In genomic region chr3:115867150-115867549, GRCm38 (mm10) we compare ENCODE assay signal across 17 mouse cellular contexts. TPM values are rescaled to one million over a fixed set of nuclear protein-coding genes. Genes with fewer than 3 reads are reported as not detected.
DNase-seq lines count a peak whose midpoint lies in the region; ATAC-seq and TF ChIP-seq lines count a peak whose summit lies in the region.
"Had no signal": no experiment of that assay in that cellular context is flagged by ENCODE, and none has a peak within 500 bp of the region (broad histone marks: within the 10 kb centered on the region; RNA-seq: fewer than 3 reads in every experiment).

No protein-coding gene starts in this region.

- no peak overlapping the region for H3K9ac ChIP-seq in heart, embryonic 12.5 days
- no peak overlapping the region for H3K9ac ChIP-seq in lung, embryonic 14.5 days
- H3K9ac ChIP-seq in intestine, embryonic 14.5 days (ENCODE audit: low read length), result no peak overlapping the region
- H3K9ac ChIP-seq: embryonic facial prominence, embryonic 12.5 days; forebrain, embryonic 15.5 days; hindbrain, embryonic 13.5 days had no signal

- no peaks in the 10 kb centered on the region for H3K27me3 ChIP-seq in heart, embryonic 12.5 days (replicated peaks)
- H3K27me3 ChIP-seq in lung, embryonic 14.5 days (ENCODE audit: insufficient read depth, low read length), result no peaks in the 10 kb centered on the region
- no peaks in the 10 kb centered on the region for H3K27me3 ChIP-seq in intestine, embryonic 14.5 days (replicated peaks; ENCODE audit: control insufficient read depth, insufficient read depth, low read length)
- H3K27me3 ChIP-seq: embryonic facial prominence, embryonic 12.5 days; forebrain, embryonic 15.5 days; hindbrain, embryonic 13.5 days had no signal

- peak; percentile 66; the same call in 1 of the 2 replicates for ATAC-seq in heart, embryonic 12.5 days (ENCODE audit: insufficient number of reproducible peaks, low FRiP score)
- ATAC-seq in lung, embryonic 14.5 days (ENCODE audit: insufficient read depth), result peak; percentile 76; the same call in 1 of the 2 replicates
- ATAC-seq in intestine, embryonic 14.5 days (replicated peaks; ENCODE audit: low FRiP score, low TSS enrichment, low read depth), result no peak
- ATAC-seq: CD4-positive, CD25-positive, alpha-beta regulatory T cell, adult 4 months; forebrain, embryonic 15.5 days had no signal

- H3K4me3 ChIP-seq in heart, embryonic 12.5 days, result no peak overlapping the region
- H3K4me3 ChIP-seq in lung, embryonic 14.5 days (ENCODE audit: low read depth, low read length), result no peak overlapping the region
- no peak overlapping the region for H3K4me3 ChIP-seq in intestine, embryonic 14.5 days (ENCODE audit: low read depth, low read length)
- H3K4me3 ChIP-seq: embryonic facial prominence, embryonic 12.5 days; forebrain, embryonic 15.5 days; hindbrain, embryonic 13.5 days had no signal

- WGBS in heart, embryonic 12.5 days, result 27% methylated on average over 4 of the region's 4 CpGs
- WGBS in lung, embryonic 14.5 days, result 31% methylated on average over 4 of the region's 4 CpGs
- WGBS in intestine, embryonic 14.5 days, result 35% methylated on average over 4 of the region's 4 CpGs

- TF ChIP-seq CTCF in lung, embryonic 14.5 days (IDR thresholded peaks at IDR 0.05; ENCODE audit: low read depth), result no peak

- no peaks in the 10 kb centered on the region for H3K36me3 ChIP-seq in heart, embryonic 12.5 days
- no peaks in the 10 kb centered on the region for H3K36me3 ChIP-seq in lung, embryonic 14.5 days (ENCODE audit: insufficient read depth)
- no peaks in the 10 kb centered on the region for H3K36me3 ChIP-seq in intestine, embryonic 14.5 days (ENCODE audit: control insufficient read depth, insufficient read depth, low read length)
- H3K36me3 ChIP-seq: embryonic facial prominence, embryonic 12.5 days; forebrain, embryonic 15.5 days; hindbrain, embryonic 13.5 days had no signal

- H3K9me3 ChIP-seq in heart, embryonic 12.5 days (replicated peaks), result no peaks in the 10 kb centered on the region
- no peaks in the 10 kb centered on the region for H3K9me3 ChIP-seq in lung, embryonic 14.5 days (ENCODE audit: low read depth, low read length)
- no peaks in the 10 kb centered on the region for H3K9me3 ChIP-seq in intestine, embryonic 14.5 days (ENCODE audit: control insufficient read depth, low read length)
- H3K9me3 ChIP-seq: embryonic facial prominence, embryonic 12.5 days; forebrain, embryonic 15.5 days had no signal

- DNase-seq in heart, adult 9 months (ENCODE audit: low spot score in 2 of 2), result no peak
- DNase-seq in lung, embryonic 14.5 days, result peak; percentile 43
- no peak for DNase-seq in lung, postnatal 4 days
- DNase-seq in intestine, embryonic 14.5 days (ENCODE audit: low spot score), result no peak
- no peak for DNase-seq in thymus, postnatal 14 days
- no peak for DNase-seq in urinary bladder, postnatal 36 days (ENCODE audit: low spot score in 2 of 2)
- DNase-seq in MN1 (ENCODE audit: low spot score), result no peak
- DNase-seq: adrenal gland, adult 2 months; cerebellum, postnatal 25 days; liver; lung, postnatal 10 days; midbrain, embryonic 14.5 days had no signal

- H3K27ac ChIP-seq in heart, embryonic 12.5 days (ENCODE audit: poor library complexity, severe bottlenecking), result peak overlapping the region; percentile 68
- peak overlapping the region; percentile 26; the same call in 1 of the 2 replicates for H3K27ac ChIP-seq in lung, embryonic 14.5 days (ENCODE audit: low read depth)
- peak overlapping the region; percentile 88 for H3K27ac ChIP-seq in intestine, embryonic 14.5 days (ENCODE audit: low read depth)
- H3K27ac ChIP-seq: embryonic facial prominence, embryonic 12.5 days; forebrain, embryonic 15.5 days; hindbrain, embryonic 13.5 days had no signal

- H3K4me2 ChIP-seq in heart, embryonic 12.5 days, result no peak overlapping the region
- H3K4me2 ChIP-seq in lung, embryonic 14.5 days, result no peak overlapping the region
- no peak overlapping the region for H3K4me2 ChIP-seq in intestine, embryonic 14.5 days (ENCODE audit: low read length)
- H3K4me2 ChIP-seq: embryonic facial prominence, embryonic 12.5 days; forebrain, embryonic 15.5 days; hindbrain, embryonic 13.5 days had no signal

- peaks cover 5% of the 10 kb centered on the region; the same call in 1 of the 2 replicates for H3K4me1 ChIP-seq in heart, embryonic 12.5 days (replicated peaks)
- H3K4me1 ChIP-seq in lung, embryonic 14.5 days (ENCODE audit: insufficient read depth), result no peaks in the 10 kb centered on the region
- no peaks in the 10 kb centered on the region; the same call in 1 of the 2 replicates for H3K4me1 ChIP-seq in intestine, embryonic 14.5 days (replicated peaks; ENCODE audit: control insufficient read depth, insufficient read depth, low read length)
- H3K4me1 ChIP-seq: embryonic facial prominence, embryonic 12.5 days; forebrain, embryonic 15.5 days; hindbrain, embryonic 13.5 days had no signal

RNA-seq across cellular contexts. Expression of gene Dph5, which starts 20.5 kb away (rescaled TPM):
- polyA plus RNA-seq in heart, embryonic 12.5 days (2016; fragmentation: Nextera tagmentation; extraction: Ambion mirVana), result 19.1 and 19.2 TPM in 2 replicates
- 26.1 and 28.0 TPM in 2 replicates for polyA plus RNA-seq in lung, embryonic 14.5 days (2014; fragmentation: Nextera tagmentation; extraction: Ambion mirVana)
- polyA plus RNA-seq in intestine, embryonic 14.5 days (2014; fragmentation: Nextera tagmentation; extraction: Ambion mirVana), result 32.9 and 34.3 TPM in 2 replicates

Comparison
In these comparisons a context has a peak if more than half of its experiments do, and no peak if none do; other contexts are left out.
1. H3K27ac ChIP-seq: peak in every context shown above with its lines; median percentile 88 in intestine, embryonic 14.5 days; 68 in heart, embryonic 12.5 days; 26 in lung, embryonic 14.5 days.